Mouse (Mus musculus): ENCODE data around the gene Insr.
"Not testable (repeated sequence)": the region's sequence is repeated elsewhere in the genome, so short reads cannot be mapped to it uniquely, and the experiment has no call there.

Gene Insr

GRCm38 (mm10) chr8:3191006-3191405, 88.4 kb downstream of the Insr start:
- no peak for DNase-seq (ENCODE audit: inconsistent ontology term)

GRCm38 (mm10) chr8:3187456-3187855, 92.0 kb downstream of the Insr start:
- no peak for DNase-seq (ENCODE audit: inconsistent ontology term)

- DNase-seq (ENCODE audit: inconsistent ontology term): no peak
Measured at GRCm38 (mm10) chr8:3179930-3180329, 99.5 kb downstream of the Insr start.

- no peak for DNase-seq (ENCODE audit: inconsistent ontology term)
Measured at GRCm38 (mm10) chr8:3177440-3177839, 102.0 kb downstream of the Insr start.

- DNase-seq (ENCODE audit: inconsistent ontology term): no peak
Measured at GRCm38 (mm10) chr8:3172246-3172645, 107.2 kb downstream of the Insr start.

- no peak for DNase-seq (ENCODE audit: inconsistent ontology term)
Measured at GRCm38 (mm10) chr8:3146506-3146905, 132.9 kb downstream of the Insr start.

GRCm38 (mm10) chr8:3100416-3100815, 179.0 kb downstream of the Insr start:
- DNase-seq (ENCODE audit: inconsistent ontology term): not testable (repeated sequence)

Measured in Muller cell, postnatal 12 days (primary cell).